In genomic region chr6:67168031-67168777, GRCm38 (mm10) we compare ENCODE assay signal across 8 mouse cellular contexts.
DNase-seq lines count a peak whose midpoint lies in the region; ATAC-seq and TF ChIP-seq lines count a peak whose summit lies in the region.

No protein-coding gene starts in this region.

- H3K4me1 ChIP-seq in kidney, adult 2 months (ENCODE audit: control insufficient read depth, insufficient read depth, low read length) = peaks cover 7% of the 10 kb centered on the region; the same call in 1 of the 2 replicates
- no peaks in the 10 kb centered on the region for H3K4me1 ChIP-seq in midbrain, embryonic 11.5 days (ENCODE audit: control insufficient read depth, insufficient read depth, low read length)
- H3K4me1 ChIP-seq in stomach, embryonic 15.5 days = peaks cover 4% of the 10 kb centered on the region; the same call in 1 of the 2 replicates

- H3K9me3 ChIP-seq in midbrain, embryonic 11.5 days (ENCODE audit: control insufficient read depth, low read length) = no peaks in the 10 kb centered on the region
- no peaks in the 10 kb centered on the region for H3K9me3 ChIP-seq in stomach, embryonic 15.5 days

- H3K27me3 ChIP-seq in kidney, adult 2 months (replicated peaks; ENCODE audit: control insufficient read depth, insufficient read depth, low read length) = no peaks in the 10 kb centered on the region
- no peaks in the 10 kb centered on the region for H3K27me3 ChIP-seq in midbrain, embryonic 11.5 days (ENCODE audit: control insufficient read depth, insufficient read depth, low read length)
- H3K27me3 ChIP-seq in stomach, embryonic 15.5 days (replicated peaks) = no peaks in the 10 kb centered on the region

- peak overlapping the region; percentile 47 for H3K9ac ChIP-seq in midbrain, embryonic 11.5 days (ENCODE audit: low read length)
- no peak overlapping the region for H3K9ac ChIP-seq in stomach, embryonic 15.5 days

- WGBS in kidney, adult 2 months = 12% methylated on average over 11 of the region's 11 CpGs
- WGBS in midbrain, embryonic 11.5 days = 13% methylated on average over 11 of the region's 11 CpGs
- 13% methylated on average over 11 of the region's 11 CpGs for WGBS in stomach, embryonic 15.5 days

- no peaks in the 10 kb centered on the region for H3K36me3 ChIP-seq in kidney, adult 2 months (ENCODE audit: control insufficient read depth, insufficient read depth, low read length)
- no peaks in the 10 kb centered on the region for H3K36me3 ChIP-seq in midbrain, embryonic 11.5 days (ENCODE audit: control insufficient read depth, insufficient read depth, low read length)
- H3K36me3 ChIP-seq in stomach, embryonic 15.5 days = no peaks in the 10 kb centered on the region

- H3K27ac ChIP-seq in kidney, adult 2 months (ENCODE audit: insufficient read depth, low read depth, low read length) = peak overlapping the region; percentile 49
- H3K27ac ChIP-seq in midbrain, embryonic 11.5 days (ENCODE audit: low read depth, low read length) = peak overlapping the region; percentile 11; the same call in 1 of the 2 replicates
- H3K27ac ChIP-seq in stomach, embryonic 15.5 days = peak overlapping the region; percentile 31; the same call in 1 of the 2 replicates

- TF ChIP-seq POLR2A in kidney, adult 2 months (IDR thresholded peaks at IDR 0.05; ENCODE audit: low read depth, low read length) = no peak

- peak overlapping the region; percentile 76 for H3K4me3 ChIP-seq in kidney, adult 2 months (ENCODE audit: insufficient read depth, low read depth, low read length)
- peak overlapping the region; percentile 33 for H3K4me3 ChIP-seq in midbrain, embryonic 11.5 days (ENCODE audit: low read depth, low read length)
- peak overlapping the region; percentile 41 for H3K4me3 ChIP-seq in stomach, embryonic 15.5 days (replicated peaks)

- H3K4me2 ChIP-seq in midbrain, embryonic 11.5 days = peak overlapping the region; percentile 47
- H3K4me2 ChIP-seq in stomach, embryonic 15.5 days = peak overlapping the region; percentile 53

- intact Hi-C loops in left cerebral cortex, postnatal 4 days (cut with DNase I) = no loop called here

- no peak for TF ChIP-seq CTCF in kidney, adult 2 months (conservative IDR thresholded peaks at IDR 0.05; ENCODE audit: insufficient read depth, insufficient read length, low read depth, low read length)

- DNase-seq in cerebellum, adult 11 months = no peak
- DNase-seq in embryo, embryonic 10.5 days (ENCODE audit: low spot score) = peak; percentile 80
- peak; percentile 76 for DNase-seq in kidney, adult 2 months
- DNase-seq in left cerebral cortex, postnatal 4 days = peak; percentile 39
- DNase-seq in midbrain, embryonic 11.5 days (ENCODE audit: low spot score, missing footprints) = peak; percentile 92

- peak; percentile 83 for ATAC-seq in cerebellum, adult (ENCODE audit: insufficient number of reproducible peaks, low FRiP score, low TSS enrichment)
- ATAC-seq in granulocyte monocyte progenitor cell, adult 5-6 weeks (replicated peaks; ENCODE audit: poor library complexity, severe bottlenecking) = peak; percentile 25
- peak; percentile 87 for ATAC-seq in midbrain, embryonic 11.5 days (ENCODE audit: low FRiP score)
- 0 out of 2 replicates have a peak, but pooled peaks have one; percentile 33 for ATAC-seq in stomach, embryonic 15.5 days (ENCODE audit: insufficient read depth, low FRiP score, low read depth)

Comparison
In these comparisons a context has a peak if more than half of its experiments do, and no peak if none do; other contexts are left out.
1. ATAC-seq: peak in every context shown above with its lines; median percentile 87 in midbrain, embryonic 11.5 days; 83 in cerebellum, adult; 33 in stomach, embryonic 15.5 days; 25 in granulocyte monocyte progenitor cell, adult 5-6 weeks.